Mouse (Mus musculus) neural tube, embryonic 10.5 days (tissue): ENCODE measurements around the gene Zfp768.
A peak's percentile ranks its signal among the peaks of the same experiment; 100 is the strongest.
"Not testable (repeated sequence)": the region's sequence is repeated elsewhere in the genome, so short reads cannot be mapped to it uniquely, and the experiment has no call there.

Experiments
- DNase-seq: peaks from one replicate; pipeline ENCODE4 v3.0.0-alpha.2; 2017; ENCODE audit warnings: low spot score; ENCODE audit errors: extremely low spot score

The Zfp768 gene

GRCm38 (mm10) chr7:127358472-127358871 is 13.1 kb upstream of the Zfp768 start:
- no peak for DNase-seq

GRCm38 (mm10) chr7:127357871-127358270 is 12.5 kb upstream of the Zfp768 start:
- DNase-seq: no peak

GRCm38 (mm10) chr7:127355796-127356195 is 10.4 kb upstream of the Zfp768 start:
- no peak for DNase-seq

- no peak for DNase-seq
Measured at GRCm38 (mm10) chr7:127351230-127352004, 6.0 kb upstream of the Zfp768 start.

GRCm38 (mm10) chr7:127346676-127347075 is 1.3 kb upstream of the Zfp768 start:
- DNase-seq: no peak

GRCm38 (mm10) chr7:127345092-127345491 is 297 bp downstream of the Zfp768 start:
- DNase-seq: no peak

GRCm38 (mm10) chr7:127344371-127344770 is 1.0 kb downstream of the Zfp768 start:
- DNase-seq: no peak

- no peak for DNase-seq
Measured at GRCm38 (mm10) chr7:127343351-127344019, 1.9 kb downstream of the Zfp768 start.

- DNase-seq: no peak
Measured at GRCm38 (mm10) chr7:127342888-127343287, 2.5 kb downstream of the Zfp768 start.

GRCm38 (mm10) chr7:127342332-127342731 is 3.1 kb downstream of the Zfp768 start:
- DNase-seq: no peak

- DNase-seq: not testable (repeated sequence)
Measured at GRCm38 (mm10) chr7:127341861-127342260, 3.5 kb downstream of the Zfp768 start.

- DNase-seq: no peak
Measured at GRCm38 (mm10) chr7:127341356-127341755, 4.0 kb downstream of the Zfp768 start.

- DNase-seq: no peak
Measured at GRCm38 (mm10) chr7:127337636-127338035, 7.8 kb downstream of the Zfp768 start.

GRCm38 (mm10) chr7:127335604-127336003 is 9.8 kb downstream of the Zfp768 start:
- DNase-seq: no peak

GRCm38 (mm10) chr7:127333240-127333639 is 12.1 kb downstream of the Zfp768 start:
- no peak for DNase-seq

GRCm38 (mm10) chr7:127326685-127327084 is 18.7 kb downstream of the Zfp768 start:
- DNase-seq: no peak

GRCm38 (mm10) chr7:127325550-127325949 is 19.8 kb downstream of the Zfp768 start:
- no peak for DNase-seq

GRCm38 (mm10) chr7:127324944-127325343 is 20.4 kb downstream of the Zfp768 start:
- no peak for DNase-seq

- peak; percentile 22 for DNase-seq
Measured at GRCm38 (mm10) chr7:127322085-127322484, 23.3 kb downstream of the Zfp768 start.

- DNase-seq: no peak
Measured at GRCm38 (mm10) chr7:127321106-127321505, 24.3 kb downstream of the Zfp768 start.

- no peak for DNase-seq
Measured at GRCm38 (mm10) chr7:127313912-127314311, 31.5 kb downstream of the Zfp768 start.

GRCm38 (mm10) chr7:127309951-127310350 is 35.4 kb downstream of the Zfp768 start:
- DNase-seq: no peak

- DNase-seq: peak; percentile 60
Measured at GRCm38 (mm10) chr7:127308887-127309286, 36.5 kb downstream of the Zfp768 start.
